Mouse (Mus musculus) neural tube, embryonic 14.5 days (tissue): ENCODE measurements around the gene Lifr. TPM values are rescaled to one million over a fixed set of nuclear protein-coding genes. Genes with fewer than 3 reads are reported as not detected.

ENCODE experiments used
- ATAC-seq: fragments of 200-750 bp; cut with Nextera tagmentation; 2 replicates; pipeline ENCODE4 v1.8.0; 2017; ENCODE audit warnings: low read depth, mild to moderate bottlenecking, moderate TSS enrichment, moderate library complexity
- H3K27ac ChIP-seq: fragments of 300-500 bp; sonication (generic); 2 replicates; pipeline ENCODE4 v1.5.1; 2014; ENCODE audit warnings: low read depth, mild to moderate bottlenecking, control low read depth, low read length, moderate library complexity, mixed read lengths
- H3K27me3 ChIP-seq: fragments of 300-500 bp; sonication (generic); 2 replicates; pipeline ENCODE4 v1.6.1; 2014; ENCODE audit warnings: low read length; ENCODE audit not compliant: control insufficient read depth, insufficient read depth
- H3K36me3 ChIP-seq: fragments of 300-500 bp; sonication (generic); 2 replicates; pipeline ENCODE4 v1.6.1; 2014; ENCODE audit warnings: low read length, mixed read lengths; ENCODE audit not compliant: control insufficient read depth, insufficient read depth
- H3K4me1 ChIP-seq: fragments of 300-500 bp; sonication (generic); 2 replicates; pipeline ENCODE4 v1.6.1; 2014; ENCODE audit warnings: low read length; ENCODE audit not compliant: control insufficient read depth, insufficient read depth
- H3K4me2 ChIP-seq: fragments of 300-500 bp; sonication (generic); 2 replicates; pipeline ENCODE4 v1.6.1; 2014; ENCODE audit warnings: mild to moderate bottlenecking, low read depth, low read length, control low read depth
- H3K4me3 ChIP-seq: fragments of 300-500 bp; sonication (generic); 2 replicates; pipeline ENCODE4 v1.5.1; 2014; ENCODE audit warnings: low read depth, low read length, control low read depth, mixed read lengths
- H3K9ac ChIP-seq: fragments of 300-500 bp; sonication (generic); replicated peaks from 2 replicates; pipeline ENCODE4 v1.6.1; 2014; ENCODE audit warnings: low read depth, mild to moderate bottlenecking, control low read depth, low read length, mixed read lengths
- H3K9me3 ChIP-seq: fragments of 300-500 bp; sonication (generic); 2 replicates; pipeline ENCODE4 v1.6.1; 2016; ENCODE audit warnings: low read length; ENCODE audit not compliant: control insufficient read depth
- WGBS: fragments of 180-500 bp; shearing (Covaris S2); extraction: QIAGEN DNeasy Blood & Tissue Kit; methylation state at CpG from one replicate; pipeline ENCODE4 v1.1.7; 2014; 5-methylcytosine and 5-hydroxymethylcytosine counted together
- polyA plus RNA-seq: library from polyadenylated mRNA; unstranded; fragments of >200 nt; fragmentation: Nextera tagmentation; extraction: Ambion mirVana; gene quantifications from 2 replicates; pipeline ENCODE4 v1.2.1, GENCODE M21; 2014

The Lifr gene
- polyA plus RNA-seq, 1 experiment from 2014 or later, result 32.1 TPM

DNA sequence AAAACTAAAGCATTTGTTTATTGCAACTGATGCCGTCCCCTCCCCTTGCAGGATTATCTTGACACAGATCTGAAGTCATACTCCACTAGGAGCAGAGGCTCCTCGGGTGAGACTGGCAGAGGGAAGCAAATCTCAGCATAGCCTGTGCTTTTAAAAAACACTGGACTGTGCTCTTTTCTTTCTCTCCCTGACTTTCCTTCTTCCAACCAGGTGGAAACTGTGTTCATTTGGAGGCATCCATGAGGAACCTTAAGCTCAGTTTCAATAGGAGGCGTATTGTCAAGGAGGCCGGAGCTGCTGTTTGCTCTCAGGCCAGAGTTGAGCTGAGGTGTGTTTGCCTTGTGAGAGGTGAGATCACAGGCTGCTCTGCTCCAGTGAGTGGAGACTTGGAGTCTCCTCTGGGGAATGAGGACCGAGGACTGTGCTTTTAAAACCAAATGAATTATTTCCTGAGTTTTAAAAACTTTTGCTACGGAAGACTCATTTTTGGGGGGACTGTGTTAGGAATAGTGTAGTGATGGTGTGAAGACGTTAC is 40.3 kb downstream of the Lifr start:
- ATAC-seq, result no peak
- H3K36me3 ChIP-seq, result no peaks in the 10 kb centered on the region
- peak overlapping the region; percentile 29 for H3K9ac ChIP-seq
- peak overlapping the region; percentile 90 for H3K4me2 ChIP-seq
- WGBS, result 39% methylated on average over 7 of the region's 7 CpGs
- H3K9me3 ChIP-seq, result no peaks in the 10 kb centered on the region
- peaks cover 12% of the 10 kb centered on the region; the same call in 1 of the 2 replicates for H3K4me1 ChIP-seq
- H3K27ac ChIP-seq, result no peak overlapping the region
- peak overlapping the region; percentile 78 for H3K4me3 ChIP-seq
- no peaks in the 10 kb centered on the region for H3K27me3 ChIP-seq

DNA sequence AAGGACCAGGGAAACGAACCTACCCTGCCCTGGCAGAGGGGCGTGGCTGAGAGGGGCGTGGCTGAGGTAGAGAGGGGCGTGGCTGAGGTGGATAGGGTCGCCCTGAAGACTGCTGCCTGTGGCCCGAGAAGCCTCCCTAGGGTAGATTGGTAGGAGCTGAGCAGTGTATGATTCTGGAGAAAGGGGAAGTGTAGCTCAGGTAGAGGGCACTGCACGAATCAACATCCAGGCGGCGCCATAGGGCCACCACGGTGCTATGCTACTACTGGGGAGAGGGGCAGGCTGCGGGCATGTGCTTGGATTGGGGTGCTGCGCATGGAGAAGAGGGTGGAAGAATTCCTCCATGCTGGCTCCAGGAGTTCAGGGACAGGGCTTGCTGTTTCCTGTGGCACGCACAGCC is 42.3 kb downstream of the Lifr start:
- Histone ChIP-seq H3K4me2 (no peak overlapping the region), H3K27me3 (no peaks in the 10 kb centered on the region), H3K4me3 (no peak overlapping the region), H3K36me3 (no peaks in the 10 kb centered on the region), H3K4me1 (peaks cover 12% of the 10 kb centered on the region; the same call in 1 of the 2 replicates), H3K27ac (no peak overlapping the region), H3K9ac (no peak overlapping the region), H3K9me3 (no peaks in the 10 kb centered on the region)
- WGBS, result 51% methylated on average over 13 of the region's 13 CpGs
- no peak for ATAC-seq

DNA sequence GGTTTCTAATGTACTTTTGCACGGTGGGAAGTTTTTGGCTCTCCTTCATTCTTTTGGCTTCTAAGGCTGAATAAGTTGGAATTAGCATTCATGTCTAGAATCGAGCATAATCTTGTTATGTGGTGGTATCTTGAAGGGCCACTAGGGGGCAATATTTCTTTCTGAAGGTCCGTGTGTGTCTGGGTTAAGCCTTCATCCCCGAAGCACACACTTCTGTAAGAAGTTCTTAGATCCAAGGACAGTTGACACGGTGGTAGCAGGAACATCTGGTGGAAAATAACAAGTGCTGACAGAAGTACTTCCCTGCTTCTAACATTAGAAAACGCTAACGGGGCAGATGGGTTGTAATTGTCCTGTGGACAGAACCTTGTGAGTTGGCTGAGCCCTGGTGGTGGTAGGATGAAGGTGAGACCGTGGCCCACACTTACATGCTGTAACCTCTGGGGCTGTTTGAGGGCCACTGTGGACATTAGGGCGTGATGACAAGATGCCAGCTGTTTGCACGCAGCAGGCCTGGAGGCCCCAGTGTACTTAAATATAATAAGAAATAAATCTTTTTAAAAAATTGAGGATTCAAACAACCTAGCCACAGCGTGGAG is 44.1 kb downstream of the Lifr start:
- Histone ChIP-seq H3K4me2 (no peak overlapping the region), H3K9ac (no peak overlapping the region), H3K27me3 (no peaks in the 10 kb centered on the region), H3K4me3 (no peak overlapping the region), H3K27ac (no peak overlapping the region), H3K4me1 (peaks cover 8% of the 10 kb centered on the region; the same call in 1 of the 2 replicates), H3K9me3 (no peaks in the 10 kb centered on the region), H3K36me3 (no peaks in the 10 kb centered on the region)
- ATAC-seq, result no peak
- WGBS, result 55% methylated on average over 11 of the region's 11 CpGs

DNA sequence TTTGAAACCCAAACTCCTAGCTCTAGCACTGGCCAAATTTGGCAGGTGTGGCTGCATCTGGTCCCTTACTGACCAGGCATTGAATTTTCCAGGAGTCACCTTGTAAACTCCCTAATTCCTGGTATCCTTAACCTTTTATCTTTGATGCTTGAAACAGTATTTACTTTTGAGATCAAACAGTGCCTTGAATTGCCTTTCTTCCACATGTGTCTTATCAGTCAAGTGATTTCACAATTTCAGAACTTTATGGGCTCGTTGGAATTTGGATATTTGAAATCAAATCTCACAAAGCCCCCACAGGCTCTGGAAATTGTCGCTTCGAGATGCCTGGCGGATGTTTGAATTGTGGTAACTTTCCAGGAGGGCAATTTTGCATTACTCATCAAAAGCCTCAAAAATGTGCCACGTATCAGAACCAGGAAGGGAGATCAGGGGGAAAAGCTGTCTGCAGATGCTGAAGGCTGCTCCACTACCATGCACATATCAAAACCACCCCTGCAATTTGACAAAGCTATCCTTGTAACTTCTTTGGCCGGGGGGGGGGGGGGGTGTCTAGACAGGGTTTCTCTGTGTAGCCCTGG is 45.7 kb downstream of the Lifr start:
- Histone ChIP-seq H3K4me1 (peaks cover 4% of the 10 kb centered on the region; the same call in 1 of the 2 replicates), H3K9me3 (no peaks in the 10 kb centered on the region), H3K9ac (no peak overlapping the region), H3K4me3 (no peak overlapping the region), H3K27ac (no peak overlapping the region), H3K4me2 (no peak overlapping the region), H3K27me3 (no peaks in the 10 kb centered on the region), H3K36me3 (no peaks in the 10 kb centered on the region)
- WGBS, result 94% methylated on average over 6 of the region's 6 CpGs
- ATAC-seq, result no peak

DNA sequence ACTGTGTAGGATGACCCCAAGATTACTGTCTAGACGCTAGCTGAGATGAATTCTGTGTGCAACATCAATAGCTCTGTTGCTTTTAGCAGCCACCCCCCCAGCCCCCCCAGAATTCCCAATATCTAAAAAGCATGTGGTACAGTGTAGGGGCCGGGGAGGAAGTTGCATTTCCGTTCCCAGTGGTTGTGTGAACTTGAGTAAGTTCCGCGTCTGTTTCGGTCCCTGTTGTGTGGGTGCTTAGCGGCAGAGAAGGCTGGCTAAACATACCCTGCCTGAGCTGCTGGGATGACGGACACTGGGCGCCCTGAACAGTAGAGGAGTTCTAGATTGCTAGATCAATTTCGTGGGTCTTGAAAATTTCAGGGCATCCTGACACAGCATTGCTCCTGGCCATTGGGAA is 46.5 kb downstream of the Lifr start:
- Histone ChIP-seq H3K27me3 (no peaks in the 10 kb centered on the region), H3K36me3 (no peaks in the 10 kb centered on the region), H3K9me3 (no peaks in the 10 kb centered on the region), H3K4me2 (no peak overlapping the region), H3K4me3 (no peak overlapping the region), H3K4me1 (0 out of 2 replicates have a peak, but pooled peaks cover 2% of the 10 kb centered on the region), H3K27ac (no peak overlapping the region), H3K9ac (no peak overlapping the region)
- no peak for ATAC-seq
- WGBS, result 91% methylated on average over 10 of the region's 10 CpGs

DNA sequence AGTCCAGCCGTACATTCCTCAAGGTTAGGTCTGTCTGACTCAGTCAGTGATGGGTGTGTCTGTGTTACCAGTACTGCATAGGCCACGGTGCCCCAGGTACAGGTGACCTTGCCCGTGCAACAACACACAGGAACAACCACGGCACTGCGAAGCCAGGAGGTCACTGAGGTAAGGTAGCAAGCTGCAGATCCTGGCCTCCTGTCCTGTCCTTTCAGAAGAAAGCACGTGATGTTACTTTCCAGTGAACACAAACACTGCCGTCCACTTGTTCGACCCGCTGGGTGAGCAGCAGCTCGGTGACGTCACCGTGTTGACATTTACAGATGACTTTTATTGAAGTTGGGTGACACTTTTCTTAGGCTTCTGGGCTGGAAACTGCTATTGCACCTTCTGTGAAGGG is 47.2 kb downstream of the Lifr start:
- H3K4me2 ChIP-seq, result no peak overlapping the region
- H3K27me3 ChIP-seq, result no peaks in the 10 kb centered on the region
- H3K4me3 ChIP-seq, result no peak overlapping the region
- H3K9me3 ChIP-seq, result no peaks in the 10 kb centered on the region
- ATAC-seq, result no peak
- no peak overlapping the region for H3K27ac ChIP-seq
- 75% methylated on average over 12 of the region's 12 CpGs for WGBS
- H3K36me3 ChIP-seq, result no peaks in the 10 kb centered on the region
- H3K9ac ChIP-seq, result no peak overlapping the region
- 0 out of 2 replicates have a peak, but pooled peaks cover 2% of the 10 kb centered on the region for H3K4me1 ChIP-seq

DNA sequence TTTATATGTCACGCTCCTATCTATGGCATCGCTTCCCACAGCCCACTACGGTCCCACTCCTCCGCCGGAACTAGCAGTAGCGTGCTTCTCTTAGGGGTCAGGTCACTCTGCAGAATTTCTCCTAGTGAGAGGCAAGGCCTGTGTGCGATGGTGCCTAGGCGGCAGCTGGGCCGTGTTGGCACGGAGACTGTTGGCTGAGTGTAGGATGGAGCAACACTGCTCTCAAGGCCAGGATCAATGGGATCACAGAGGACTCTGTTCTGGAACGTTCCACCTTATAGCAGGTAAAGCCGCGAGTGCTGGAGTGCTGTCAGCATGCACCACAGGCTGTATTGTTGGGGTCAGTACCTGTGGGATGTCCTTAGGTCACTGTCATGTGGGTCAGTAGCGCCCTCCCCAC is 48.1 kb downstream of the Lifr start:
- ATAC-seq, result no peak
- H3K4me2 ChIP-seq, result no peak overlapping the region
- no peaks in the 10 kb centered on the region for H3K9me3 ChIP-seq
- H3K36me3 ChIP-seq, result no peaks in the 10 kb centered on the region
- H3K4me1 ChIP-seq, result 0 out of 2 replicates have a peak, but pooled peaks cover 2% of the 10 kb centered on the region
- no peak overlapping the region for H3K9ac ChIP-seq
- H3K27ac ChIP-seq, result no peak overlapping the region
- no peaks in the 10 kb centered on the region for H3K27me3 ChIP-seq
- H3K4me3 ChIP-seq, result no peak overlapping the region
- WGBS, result 94% methylated on average over 14 of the region's 14 CpGs

DNA sequence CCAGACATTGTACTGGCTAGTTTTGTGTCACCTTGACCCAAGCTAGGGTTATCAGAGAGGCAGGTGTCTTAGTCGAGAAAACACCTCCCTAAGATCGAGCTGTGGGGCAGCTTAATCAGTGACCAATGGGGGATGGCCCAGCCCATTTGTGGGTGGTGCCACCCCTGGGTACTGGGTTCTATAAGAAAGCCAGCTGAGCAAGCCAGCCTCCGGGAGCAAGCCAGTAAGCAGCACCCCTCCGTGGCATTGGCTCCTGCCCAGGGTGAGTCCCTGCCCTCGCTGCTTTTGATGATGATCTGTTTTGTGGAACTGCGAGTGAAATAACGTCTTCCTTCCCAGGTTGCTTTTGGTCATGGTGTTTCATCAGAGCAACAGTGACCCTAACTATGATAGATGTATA is 49.9 kb downstream of the Lifr start:
- no peaks in the 10 kb centered on the region for H3K27me3 ChIP-seq
- H3K4me1 ChIP-seq, result no peaks in the 10 kb centered on the region; the same call in 1 of the 2 replicates
- no peaks in the 10 kb centered on the region for H3K9me3 ChIP-seq
- H3K9ac ChIP-seq, result no peak overlapping the region
- H3K36me3 ChIP-seq, result no peaks in the 10 kb centered on the region
- ATAC-seq, result no peak
- no peak overlapping the region for H3K4me3 ChIP-seq
- no peak overlapping the region for H3K4me2 ChIP-seq
- H3K27ac ChIP-seq, result no peak overlapping the region
- 87% methylated on average over 7 of the region's 7 CpGs for WGBS

DNA sequence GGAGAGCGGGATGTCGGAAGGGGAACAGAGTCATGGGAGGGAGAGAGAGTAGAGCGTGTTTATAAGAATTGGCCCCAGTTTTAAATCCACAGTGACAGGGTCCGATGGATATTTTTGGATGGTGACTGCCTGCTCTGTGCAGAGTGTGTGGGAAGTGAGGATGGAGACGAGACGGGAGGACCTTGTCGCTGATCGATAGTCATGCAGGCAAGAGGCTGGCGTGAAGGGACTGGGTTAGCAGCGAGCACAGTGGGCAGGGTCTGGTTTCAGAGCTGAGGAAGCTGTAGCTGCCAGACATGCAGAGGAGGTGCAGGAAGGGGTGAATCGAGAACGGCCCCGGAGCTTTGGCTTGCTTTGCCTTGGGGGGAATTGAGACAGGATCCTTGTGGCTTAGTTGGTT is 50.8 kb downstream of the Lifr start:
- ATAC-seq, result no peak
- Histone ChIP-seq H3K9ac (no peak overlapping the region), H3K9me3 (no peaks in the 10 kb centered on the region), H3K36me3 (no peaks in the 10 kb centered on the region), H3K4me3 (no peak overlapping the region), H3K27me3 (no peaks in the 10 kb centered on the region), H3K4me2 (no peak overlapping the region), H3K27ac (no peak overlapping the region), H3K4me1 (no peaks in the 10 kb centered on the region; the same call in 1 of the 2 replicates)
- WGBS, result 85% methylated on average over 13 of the region's 13 CpGs
